Mouse (Mus musculus): ENCODE measurements at regions not wholly inside any gene's neighbourhood (a gene's known extent, or its start where the extent isn't known, plus 50 kb on each side); places are given as distances from the start of the nearest gene placed in this dataset.

DNA sequence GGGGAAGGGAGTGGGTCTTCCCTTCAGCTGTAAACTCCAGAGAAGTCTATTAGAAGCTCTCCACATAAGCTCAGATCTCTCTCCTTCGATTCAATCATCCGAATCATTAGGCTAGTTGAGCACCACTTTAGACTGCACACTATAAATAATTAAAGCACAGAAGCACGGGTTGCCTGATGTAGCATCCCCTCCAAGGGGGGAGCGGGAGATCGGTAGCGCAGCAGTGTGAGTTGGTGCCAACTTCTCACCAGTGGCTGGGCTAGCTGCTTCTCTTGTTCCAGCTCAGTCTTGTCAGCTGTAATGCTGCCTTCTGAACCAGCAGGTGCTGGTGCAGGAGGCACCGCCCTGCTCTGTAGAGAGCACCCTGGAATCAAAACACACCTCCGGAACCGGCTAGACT is 78.6 kb downstream of the A830031A19Rik start:
- no peak for DNase-seq

DNA sequence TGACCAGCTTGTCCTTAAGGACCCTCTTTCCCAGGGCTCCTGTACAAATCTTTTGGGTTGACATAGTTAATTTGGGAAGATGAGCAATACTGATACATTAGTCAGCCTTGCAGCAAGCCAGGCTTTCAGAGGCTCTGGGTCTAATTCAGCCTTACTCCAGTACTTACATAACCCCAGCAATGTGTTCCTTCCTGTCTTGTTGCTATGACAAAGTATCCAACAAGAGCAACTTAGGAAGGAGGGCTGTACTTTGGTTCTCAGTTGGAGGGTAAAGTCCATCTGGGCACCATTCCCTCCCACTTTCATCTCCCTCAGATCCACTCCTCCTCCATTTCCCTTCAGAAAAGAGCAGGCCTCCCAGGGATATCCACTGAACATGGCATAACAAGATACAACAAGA is 80.7 kb downstream of the A830031A19Rik start:
- DNase-seq, result no peak

- DNase-seq, result no peak
Observed at GRCm38 (mm10) chr11:23987532-23988450, 87.1 kb downstream of the A830031A19Rik start.

DNA sequence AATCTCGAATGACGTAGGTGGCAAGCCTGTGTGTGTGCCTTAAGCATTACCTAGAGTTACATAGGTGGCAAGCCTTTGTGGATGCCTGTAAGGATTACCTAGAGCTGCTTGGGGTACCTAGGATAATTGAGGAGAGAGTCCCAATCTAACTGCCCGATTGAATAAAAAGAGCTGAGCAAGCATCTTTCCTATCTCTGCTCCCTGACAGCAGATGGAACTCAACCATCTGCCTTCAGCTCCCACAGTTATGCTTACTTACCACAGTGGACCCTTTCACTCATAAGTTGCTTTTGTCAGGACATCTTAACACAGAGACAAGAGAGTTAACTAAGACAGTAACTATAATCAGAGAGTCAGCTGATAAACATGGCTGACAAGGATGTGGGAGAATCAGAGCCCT is 89.6 kb downstream of the A830031A19Rik start:
- no peak for DNase-seq

GRCm38 (mm10) chr11:23979332-23979731 is 84.3 kb upstream of the Papolg start:
- peak; percentile 50 to 57 for DNase-seq

DNA sequence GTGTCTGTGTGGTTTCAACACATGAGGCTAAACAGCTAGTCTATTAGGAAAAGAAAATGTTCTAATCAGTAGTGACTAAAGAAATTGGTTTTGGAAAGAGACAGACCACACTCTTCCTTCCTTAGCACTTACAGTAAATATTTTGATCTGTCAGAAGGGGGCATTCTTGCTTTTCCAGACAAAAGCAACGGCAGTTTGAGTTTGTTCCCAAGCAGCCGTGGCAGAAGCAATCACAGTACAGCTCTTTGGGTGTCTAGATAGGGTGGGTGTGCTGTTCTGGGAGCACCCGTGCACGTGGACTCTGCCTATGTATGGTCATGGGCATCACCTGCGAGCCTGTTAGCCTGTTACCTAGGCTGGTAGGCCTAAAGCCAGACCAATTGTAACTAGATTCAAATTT is 83.2 kb upstream of the Papolg start:
- no peak for DNase-seq

DNA sequence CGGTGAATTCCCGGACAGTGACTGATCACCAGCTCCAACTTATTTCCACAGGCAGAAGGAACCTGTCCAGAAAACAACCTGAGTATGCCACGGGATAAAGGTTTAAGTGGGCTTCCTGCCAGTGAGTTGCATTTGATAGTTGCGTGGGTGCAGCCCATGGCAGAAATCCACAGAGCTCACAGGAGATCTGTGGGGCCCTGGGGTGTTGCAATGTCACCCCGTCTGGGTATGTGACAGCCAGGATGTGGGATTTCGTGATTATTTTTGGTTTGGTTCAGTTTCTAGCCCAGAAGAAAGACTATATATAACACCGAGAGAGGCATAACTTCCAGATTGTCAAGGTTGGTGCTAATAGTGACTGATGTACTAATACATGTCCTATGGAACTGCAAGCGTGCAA is 82.0 kb upstream of the Papolg start:
- DNase-seq, result no peak

DNA sequence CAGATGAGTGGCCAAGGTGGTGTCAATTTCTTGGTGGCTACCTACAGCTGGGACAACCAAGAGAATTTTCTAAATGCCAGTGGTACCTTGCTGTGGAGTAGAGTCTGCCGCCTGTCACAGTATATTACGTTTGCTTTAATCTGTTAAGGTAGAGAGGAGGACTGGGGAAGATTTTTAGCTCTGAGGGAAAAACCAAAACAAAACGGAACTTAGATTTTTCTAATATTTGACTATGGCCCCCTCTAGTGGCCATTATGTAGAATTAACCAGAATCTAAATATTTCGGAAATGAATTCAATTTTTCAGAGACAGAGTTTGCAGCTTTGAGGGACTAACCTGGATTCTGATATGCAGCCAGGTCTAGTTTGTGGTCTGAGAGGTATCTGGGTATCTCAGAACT is 59.3 kb upstream of the Papolg start:
- DNase-seq, result no peak

GRCm38 (mm10) chr11:23945966-23946365 is 50.9 kb upstream of the Papolg start:
- DNase-seq, result no peak

Measured in thymus, postnatal 36 days (tissue).